Mouse (Mus musculus) layer of hippocampus, adult 18-20 months (tissue): ENCODE measurements around the gene Litaf. TPM values are rescaled to one million over a fixed set of nuclear protein-coding genes. Genes with fewer than 3 reads are reported as not detected.
A peak's percentile ranks its signal among the peaks of the same experiment; 100 is the strongest.
"Not testable (repeated sequence)": the region's sequence is repeated elsewhere in the genome, so short reads cannot be mapped to it uniquely, and the experiment has no call there.

Experiments used
- DNase-seq, 2 experiments: peaks; one replicate each; pipeline ENCODE4 v3.0.0; 2022; ENCODE audit warnings: low spot score in 2 of 2
- total RNA-seq, 2 experiments: library from RNA; stranded (reverse); gene quantifications; 2 replicates each; pipeline ENCODE4 v1.2.3; 2021

The Litaf gene
- total RNA-seq, 2 experiments from 2014 or later: 12.4 to 16.0 TPM

DNA sequence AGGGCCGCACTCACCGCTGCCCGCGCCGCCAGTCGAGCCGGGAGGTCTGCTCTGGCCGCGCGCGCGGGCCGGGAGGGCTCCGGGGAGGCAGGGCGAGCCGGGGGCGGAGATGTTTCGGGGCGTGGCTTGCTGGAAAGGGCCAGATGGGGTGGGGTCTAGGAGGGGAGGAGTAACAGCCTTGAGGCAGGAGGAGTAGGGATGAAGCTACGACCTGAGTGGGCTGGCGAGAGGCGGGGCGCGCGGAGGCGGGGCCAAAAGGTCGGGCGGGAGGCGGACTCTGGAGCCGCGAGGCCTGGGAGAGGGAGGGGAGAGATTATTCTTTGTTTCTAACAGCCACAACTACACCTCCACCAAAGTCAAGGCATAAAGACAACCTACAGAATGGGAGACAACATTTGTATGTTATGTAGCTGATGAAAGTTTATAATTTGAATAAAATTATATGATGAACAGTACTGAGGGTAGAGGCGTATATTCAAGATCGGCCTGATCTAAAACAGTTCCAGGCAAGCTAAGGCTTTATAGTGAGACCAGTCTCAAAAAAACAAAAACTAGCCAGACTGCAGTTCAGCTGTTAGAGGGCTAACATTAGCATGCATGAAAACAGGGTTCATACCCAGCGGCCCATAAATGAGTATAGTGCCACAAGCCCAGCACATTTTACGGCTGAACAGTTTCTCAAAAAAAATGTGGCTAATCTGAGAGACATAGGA is 72.8 kb downstream of the Litaf start:
- DNase-seq: peak; percentile 44 to 77

DNA sequence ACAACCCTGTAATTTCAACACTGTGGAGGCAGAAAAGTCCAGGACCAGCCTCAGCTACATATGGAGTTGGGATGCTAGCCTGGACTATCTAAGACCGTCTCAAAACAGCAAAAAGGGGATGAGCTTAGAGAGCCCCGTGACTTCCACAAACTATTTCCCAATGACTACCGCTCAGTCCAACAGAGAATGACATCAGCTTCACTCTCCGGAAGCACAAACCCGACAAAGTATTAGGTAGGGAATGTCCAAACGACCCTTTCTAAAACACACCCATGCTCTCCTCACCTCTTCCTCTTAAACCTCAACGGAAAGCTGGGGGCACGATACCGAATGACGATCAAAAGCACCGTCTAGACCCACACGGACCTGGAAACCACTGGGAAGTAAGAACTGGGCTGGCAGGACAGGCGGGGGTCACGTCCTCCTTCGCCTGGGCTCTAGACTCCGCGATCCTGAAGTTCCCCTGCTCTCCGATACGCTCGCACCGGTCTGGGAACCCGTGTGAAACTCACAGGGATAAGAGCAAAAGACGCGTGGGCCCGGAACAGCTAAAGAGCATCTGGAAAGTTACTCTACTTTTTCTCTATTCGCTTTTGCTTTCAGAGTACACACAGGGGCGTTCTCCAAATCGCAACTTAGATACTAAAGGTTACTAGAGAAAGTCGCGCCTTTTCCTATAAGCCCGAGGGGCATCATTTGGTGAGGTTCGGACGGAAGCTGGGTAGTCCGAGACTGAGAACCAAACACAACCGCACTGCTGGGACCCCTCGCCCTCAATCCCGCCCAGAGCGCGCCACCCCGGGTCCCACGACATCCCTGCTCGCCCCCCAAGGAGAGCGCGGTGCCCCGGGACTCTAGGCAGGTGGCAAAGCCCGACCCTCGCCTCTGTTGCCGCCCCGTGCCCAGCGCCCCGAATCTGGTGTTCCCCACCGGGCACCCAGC is 73.6 kb downstream of the Litaf start:
- DNase-seq: peak in 1 of 2 experiments; percentile 38

DNA sequence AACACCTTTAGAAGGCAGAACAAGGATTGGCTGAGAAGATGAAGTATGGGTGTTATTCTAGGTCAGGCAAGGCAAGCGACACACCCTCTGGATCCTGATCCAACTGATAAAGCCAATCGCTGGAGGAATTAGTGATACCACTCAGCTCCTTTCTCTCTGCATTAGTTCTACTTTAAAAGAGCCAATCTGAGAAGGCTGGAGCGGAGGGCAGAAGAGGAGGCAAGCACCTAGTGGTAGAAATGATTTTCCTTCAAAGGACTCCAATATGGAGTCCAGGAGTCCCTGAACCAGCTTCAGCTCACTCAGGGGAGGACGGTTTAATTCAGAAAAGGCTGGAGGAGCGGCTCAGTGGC is 74.2 kb downstream of the Litaf start:
- no peak for DNase-seq

DNA sequence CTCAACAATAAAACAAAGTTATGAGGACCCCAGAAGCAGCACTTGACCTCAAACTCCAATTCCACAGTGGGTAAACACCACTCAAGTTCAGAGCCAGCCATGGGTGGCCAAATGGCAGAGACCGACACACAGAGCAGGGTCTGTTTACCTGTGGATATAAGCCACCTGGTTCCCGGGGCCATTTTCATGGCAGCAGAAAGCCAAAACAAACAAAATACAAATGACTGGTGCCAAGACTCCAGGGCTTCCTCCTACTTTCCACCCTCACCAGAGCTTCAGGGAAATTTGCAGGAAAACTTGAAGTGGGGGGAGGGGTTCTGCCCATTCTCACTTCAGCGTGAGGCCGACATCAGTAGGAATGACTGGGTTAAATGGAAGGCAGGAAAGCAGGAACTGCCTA is 75.2 kb downstream of the Litaf start:
- DNase-seq: no peak

DNA sequence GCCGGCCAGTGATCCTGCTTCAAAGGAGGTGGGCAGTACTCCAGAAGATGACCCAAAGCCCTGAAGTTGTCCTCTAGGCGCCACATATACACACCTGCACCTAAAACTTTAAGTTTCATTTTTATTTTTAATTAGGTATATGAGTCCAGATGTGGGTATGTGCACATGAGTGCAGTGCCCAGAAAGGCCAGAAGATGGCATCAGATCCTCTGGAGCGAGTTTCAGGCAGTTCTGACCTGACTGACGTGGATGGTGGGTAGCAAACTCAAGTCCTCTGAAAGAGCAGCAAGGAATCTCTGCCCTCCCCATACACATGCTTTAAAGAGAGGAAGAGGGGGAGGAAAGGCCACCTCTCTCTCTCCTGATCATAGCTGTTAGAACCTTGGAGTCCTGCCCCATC is 76.1 kb downstream of the Litaf start:
- DNase-seq: no peak

DNA sequence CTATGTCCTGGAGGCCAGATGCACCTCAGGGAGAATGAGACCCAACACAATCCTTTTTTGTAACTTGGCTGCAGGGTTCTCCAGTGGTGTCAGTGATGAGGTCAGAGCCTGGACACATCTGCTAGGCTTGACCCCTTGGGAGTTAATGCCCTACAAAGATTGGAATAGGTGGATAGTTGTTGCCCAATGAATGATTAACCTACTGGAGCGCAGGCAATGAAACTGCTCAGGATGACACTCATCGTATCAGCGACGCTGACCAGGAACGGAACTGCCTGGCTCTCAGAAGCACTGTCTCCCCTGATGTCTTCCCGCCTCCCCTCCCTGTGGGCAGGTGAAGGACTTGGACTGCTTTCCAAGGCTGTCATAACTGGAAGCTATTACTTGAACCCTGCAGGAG is 76.6 kb downstream of the Litaf start:
- no peak for DNase-seq

DNA sequence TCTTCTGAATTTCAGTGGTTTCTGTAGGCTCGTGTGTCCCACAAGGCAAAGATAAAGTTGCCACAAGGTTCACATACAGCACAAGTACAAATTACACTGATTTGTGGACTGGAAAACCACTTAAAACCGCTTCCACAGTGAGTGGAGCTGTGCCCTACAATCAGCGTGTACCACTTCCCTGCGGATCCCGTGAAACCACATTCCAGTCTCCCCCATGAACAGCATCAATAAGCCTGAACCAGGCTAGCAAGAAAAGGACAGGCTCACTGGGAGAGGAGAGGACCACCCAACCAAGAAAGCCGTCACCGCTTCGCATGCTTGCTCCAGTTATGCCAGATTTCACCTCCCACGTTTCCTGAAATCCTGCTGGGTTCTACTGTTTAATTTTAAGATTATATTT is 77.7 kb downstream of the Litaf start:
- DNase-seq: no peak

DNA sequence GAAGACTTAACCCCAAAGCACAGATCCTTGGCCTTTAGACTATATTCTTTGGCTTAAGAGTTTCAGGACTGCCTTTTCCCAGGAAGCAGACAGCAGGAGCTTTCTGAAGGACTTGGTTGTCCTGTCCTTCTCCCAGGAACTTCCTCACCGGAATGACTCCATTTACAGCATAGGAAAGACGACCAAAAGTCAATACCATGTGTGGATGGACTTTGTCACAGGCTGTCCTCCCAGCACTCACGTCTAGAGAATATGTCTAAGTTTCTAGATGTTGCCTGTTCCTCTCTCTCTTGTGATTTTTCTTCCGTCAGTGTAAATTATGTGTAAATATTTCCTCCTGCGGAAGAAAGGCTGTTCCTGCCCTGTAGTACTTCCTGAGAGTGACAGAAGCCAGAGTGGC is 81.4 kb downstream of the Litaf start:
- no peak for DNase-seq

DNA sequence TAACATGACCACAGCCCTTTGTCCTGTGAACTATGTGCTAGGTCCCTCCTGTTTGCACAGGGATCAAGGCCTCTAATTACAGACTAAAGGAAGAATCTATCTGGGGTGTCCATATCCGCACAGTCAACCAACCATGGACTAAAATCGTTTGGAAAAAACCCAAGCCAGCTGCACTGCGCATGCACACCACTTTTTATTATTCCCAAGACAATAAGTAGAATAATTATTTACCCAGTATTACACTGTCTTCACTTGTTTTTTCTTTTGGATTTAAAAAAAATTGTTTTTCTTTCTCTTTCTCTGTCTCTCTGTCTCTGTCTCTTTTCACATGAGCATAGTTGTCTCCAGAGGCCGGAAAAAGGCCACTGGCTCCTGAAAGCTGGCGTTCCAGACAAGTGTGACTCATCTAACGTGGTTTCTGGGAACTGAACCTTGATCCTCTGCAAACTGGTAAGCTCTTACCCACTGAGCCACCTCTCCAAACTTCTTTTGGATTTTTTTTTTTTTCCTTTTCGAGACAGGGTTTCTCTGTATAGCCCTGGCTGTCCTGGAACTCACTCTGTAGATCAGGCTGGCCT is 84.4 kb downstream of the Litaf start:
- no peak for DNase-seq

DNA sequence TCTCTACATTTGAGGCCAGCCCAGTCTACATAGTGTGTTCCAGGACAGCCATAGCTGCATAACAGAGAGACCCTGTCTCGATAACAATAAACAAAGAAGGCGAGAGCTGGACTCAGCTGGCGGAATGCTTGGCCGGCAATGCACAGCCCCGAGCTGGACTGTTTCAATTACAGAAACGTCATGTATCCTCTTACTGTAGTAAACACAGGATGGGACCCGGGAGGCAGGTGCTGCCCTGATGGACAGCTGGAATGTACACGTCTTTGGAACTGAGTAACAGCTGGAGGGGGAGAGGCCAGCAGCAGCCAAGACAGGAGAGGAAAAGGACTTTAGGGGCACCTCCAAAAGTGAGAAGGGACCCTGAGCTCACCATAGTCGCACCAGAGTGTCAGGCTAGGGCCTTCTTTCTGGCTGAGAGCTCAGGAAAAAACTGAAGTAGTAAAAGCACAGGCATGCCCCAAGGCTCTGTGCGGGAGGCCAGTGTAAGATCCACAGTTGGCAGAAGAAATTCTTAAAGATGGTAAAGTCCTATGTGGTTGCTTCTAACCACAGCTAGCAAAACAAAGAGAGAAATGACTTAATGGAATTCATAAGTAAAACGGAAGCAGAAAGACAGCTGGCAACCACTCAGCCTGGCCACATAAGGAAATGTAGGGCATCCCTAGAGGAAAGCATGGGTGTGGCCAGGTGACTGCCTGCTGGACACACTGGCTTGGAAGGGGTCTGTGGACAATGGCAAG is 86.7 kb downstream of the Litaf start:
- peak in 1 of 2 experiments; percentile 32 for DNase-seq

DNA sequence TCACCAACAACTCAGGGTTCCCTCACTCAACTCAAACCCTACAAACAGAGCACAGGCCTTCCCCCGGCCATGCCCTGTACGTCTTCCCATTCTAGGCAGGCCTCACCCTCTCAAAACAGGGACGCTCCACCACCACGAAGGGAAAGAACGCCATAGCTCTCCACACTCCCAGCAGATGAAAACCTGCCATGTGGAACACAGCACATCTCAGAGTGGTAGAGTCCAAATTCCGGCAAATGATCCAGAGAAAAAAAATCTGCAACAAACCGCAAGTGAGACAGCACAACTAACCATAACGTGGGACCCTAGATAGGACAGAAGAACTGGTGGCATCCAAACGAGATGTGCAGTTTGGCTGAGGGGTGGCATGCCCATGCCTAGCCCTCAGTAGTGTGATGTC is 88.1 kb downstream of the Litaf start:
- no peak for DNase-seq

DNA sequence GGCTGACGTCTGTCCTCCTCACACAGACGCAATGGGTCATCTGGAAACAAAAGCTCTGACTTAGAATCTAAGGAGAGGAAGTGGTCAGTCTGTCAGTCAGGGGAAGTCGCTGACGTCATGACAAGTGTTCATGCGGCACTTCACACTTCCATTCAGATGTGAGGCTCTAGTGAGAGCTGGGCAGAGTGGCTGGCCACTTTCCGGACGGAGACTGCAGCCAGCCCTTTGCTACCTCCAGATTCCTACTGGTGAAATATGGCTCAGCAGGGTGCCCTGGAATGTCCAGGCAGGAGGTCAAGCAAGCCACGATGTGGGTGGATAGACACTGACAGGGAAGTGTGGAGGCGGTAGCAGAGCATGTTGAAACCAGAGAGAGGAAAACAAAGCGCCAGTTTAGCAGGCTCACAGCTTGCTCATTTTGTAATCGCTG is 89.7 kb downstream of the Litaf start:
- no peak for DNase-seq

DNA sequence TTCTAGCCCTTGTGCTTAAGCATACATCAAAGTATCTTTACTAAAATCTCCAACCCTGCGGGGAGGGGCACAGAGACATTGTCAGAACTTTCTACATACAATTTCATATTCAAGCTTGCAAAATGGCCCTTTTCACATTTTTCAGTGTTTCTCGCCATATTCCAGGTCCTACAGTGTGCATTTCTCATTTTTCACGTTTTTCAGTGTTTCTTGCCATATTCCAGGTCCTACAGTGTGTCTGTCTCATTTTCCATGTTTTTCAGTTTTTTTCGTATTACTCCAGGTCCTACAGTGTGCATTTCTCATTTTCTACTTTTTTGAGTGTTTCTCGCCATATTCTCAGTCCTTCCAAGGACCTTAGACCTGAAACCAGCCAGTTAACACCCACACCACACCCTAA is 91.0 kb downstream of the Litaf start:
- no peak for DNase-seq

DNA sequence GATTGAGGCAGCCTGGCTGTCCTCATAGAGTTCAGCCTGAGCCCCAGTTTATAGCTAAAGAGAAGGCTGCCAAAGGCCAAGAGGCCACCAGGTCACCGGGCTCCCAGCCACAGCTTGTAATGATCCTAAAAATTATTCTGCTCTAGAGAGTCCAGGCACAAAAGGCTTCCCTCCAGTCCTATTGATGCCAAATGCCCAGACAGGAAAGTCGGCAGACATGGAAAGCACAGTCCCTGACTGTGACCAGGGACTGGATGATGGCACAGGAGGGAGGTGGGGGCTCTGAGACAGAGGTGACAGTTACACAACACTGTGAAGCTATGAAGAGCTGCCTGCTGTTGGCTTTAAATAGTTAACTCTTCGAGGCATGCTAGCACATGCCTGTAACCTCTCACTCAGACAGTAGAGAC is 91.9 kb downstream of the Litaf start:
- peak in 1 of 2 experiments; percentile 51 for DNase-seq

DNA sequence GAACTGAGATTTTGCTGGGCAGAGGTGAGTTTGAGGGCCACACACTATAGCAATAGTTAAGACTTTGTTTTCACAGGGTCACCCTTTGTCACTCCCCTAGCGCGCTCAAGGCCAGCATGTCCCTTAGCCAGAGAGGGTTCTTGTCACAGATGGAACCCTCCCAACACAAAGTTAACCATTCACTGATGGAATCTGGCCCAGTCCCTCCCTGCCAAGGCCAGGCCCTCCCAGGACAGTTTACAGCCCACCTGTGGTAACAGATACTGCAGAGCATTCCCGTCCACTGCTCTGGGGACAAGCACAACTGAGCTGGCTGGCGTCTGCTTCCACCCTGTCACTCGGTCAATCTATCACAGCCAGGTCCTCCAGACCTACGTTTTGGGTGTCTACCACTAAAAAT is 93.7 kb downstream of the Litaf start:
- no peak for DNase-seq

DNA sequence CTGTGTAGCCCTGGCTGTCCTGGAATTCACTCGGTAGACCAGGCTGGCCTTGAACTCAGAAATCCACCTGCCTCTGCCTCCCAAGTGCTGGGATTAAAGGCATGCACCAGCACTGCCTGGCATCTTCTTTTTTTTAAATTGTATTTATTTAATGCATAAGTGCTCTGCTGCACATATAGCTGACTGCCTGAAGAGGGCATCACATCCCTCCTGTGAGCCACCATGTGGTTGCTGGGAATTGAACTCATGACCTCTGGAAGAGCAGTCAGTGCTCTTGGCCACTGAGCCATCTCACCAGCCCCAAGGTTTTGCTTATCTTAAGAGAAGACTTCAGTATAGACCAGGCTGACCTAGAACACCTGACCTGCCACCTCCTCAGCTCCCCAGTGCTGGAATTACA is 96.0 kb downstream of the Litaf start:
- not testable (repeated sequence) for DNase-seq

DNA sequence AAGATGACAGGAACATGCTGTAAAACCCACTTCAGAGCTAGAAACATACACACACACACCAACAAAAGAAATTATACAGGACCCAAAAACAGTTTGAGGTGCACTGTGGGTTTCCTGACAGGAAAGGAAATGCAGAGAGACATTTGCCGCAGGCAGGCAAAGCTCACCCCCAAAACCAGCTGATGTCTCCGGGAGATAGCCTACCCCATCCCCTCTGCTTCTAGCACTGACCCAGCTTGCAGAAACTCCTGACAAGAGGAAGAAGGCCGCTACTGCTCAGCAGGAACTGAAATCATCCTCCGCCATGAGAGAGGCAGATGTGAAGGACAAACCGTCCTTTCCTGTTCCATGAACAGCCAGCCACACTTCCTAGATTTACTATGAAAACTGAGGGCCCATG is 96.6 kb downstream of the Litaf start:
- no peak for DNase-seq

DNA sequence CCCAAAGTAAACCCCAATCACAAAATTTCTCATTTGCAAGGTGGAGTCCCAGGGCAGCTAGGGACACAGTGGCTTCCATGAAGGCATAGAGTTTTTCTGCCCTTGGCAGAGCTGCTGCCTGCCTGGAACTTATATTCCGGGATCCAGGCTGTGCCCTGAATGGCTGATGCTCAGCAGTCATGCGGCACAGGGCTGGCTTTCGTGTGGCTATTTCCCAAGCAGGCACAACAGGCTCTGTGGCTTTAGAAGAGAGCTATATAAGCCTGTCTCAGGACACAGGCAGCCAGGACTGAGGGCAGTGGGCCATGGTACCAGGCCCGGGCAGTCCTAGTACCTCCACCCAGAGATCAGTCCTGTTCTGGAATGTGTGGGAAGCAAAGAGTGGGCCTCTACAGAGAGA is 97.7 kb downstream of the Litaf start:
- DNase-seq: no peak

DNA sequence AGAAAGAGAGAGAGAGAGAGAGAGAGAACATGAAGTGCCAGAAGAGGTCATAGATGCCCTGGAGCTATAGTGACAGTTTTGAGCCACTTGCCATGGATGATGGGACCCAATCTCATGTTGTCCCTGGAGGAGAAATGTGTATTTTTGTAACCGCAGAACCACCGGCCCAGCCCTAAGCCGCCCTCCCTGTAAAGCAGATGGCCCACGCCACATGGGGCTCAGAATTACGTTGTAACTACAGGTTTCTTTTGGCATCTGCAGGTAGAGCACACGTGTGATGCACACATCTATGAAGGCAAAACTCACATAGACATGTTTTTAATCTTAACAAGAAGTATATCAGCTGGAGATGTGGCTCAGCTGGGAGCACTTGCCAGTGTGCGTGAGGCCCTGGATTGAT is 98.2 kb downstream of the Litaf start:
- no peak for DNase-seq

DNA sequence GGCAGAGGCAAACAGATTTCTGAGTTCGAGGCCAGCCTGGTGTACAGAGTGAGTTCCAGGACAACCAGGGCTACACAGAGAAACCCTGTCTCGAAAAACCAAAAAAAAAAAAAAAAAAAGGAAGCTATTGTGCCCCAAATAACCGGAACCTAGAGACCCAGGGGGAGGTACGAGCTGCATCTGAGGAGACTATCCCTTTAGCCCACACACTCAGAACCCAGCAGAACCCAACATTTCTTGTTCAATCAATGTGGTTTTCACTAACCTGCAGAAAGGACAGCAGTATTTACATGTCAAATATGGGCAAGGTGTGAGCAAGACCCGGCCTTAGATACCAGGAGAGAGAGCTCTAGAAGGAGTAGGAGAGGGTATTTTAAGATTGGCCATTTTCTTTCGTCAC is 98.9 kb downstream of the Litaf start:
- no peak for DNase-seq

DNA sequence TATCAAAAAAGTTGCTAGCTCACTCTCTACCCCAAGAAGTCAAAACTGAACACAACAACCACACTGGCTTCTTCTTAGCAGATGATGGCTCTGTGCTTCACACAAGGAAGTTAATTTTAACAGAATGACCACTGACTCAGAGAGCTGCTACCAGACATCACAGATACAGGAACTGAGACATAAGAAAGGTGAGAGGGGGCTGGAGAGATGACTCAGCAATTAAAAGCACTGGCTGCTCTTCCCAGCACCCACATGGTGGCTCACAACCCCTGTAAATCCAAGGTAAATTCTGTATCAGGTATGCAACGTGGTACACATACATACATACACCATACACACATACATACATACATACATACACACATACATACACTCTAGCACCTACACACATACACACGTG is 100.9 kb downstream of the Litaf start:
- DNase-seq: no peak

DNA sequence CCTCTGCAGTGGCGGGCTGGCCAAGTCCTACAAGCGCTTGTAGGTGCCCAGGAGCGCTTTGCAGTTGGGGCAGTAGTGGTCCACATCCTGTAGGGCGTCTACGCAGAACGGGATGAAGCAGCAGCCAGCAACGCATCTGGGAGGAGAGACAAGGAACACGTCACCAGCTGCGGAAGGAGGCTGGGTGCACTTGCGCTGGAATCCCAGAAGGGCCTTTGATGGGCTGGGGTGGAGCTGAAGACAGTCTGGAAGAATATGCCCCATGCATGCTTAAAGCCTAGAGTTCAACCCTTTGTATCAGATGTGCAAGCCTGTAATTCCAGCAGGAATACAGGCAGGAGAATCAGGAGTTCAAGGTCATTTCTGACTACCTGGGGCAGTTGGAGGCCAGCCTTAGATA is 105.0 kb downstream of the Litaf start:
- DNase-seq: no peak
